8 mouse cellular contexts compared by ENCODE assay signal in the genomic region with DNA sequence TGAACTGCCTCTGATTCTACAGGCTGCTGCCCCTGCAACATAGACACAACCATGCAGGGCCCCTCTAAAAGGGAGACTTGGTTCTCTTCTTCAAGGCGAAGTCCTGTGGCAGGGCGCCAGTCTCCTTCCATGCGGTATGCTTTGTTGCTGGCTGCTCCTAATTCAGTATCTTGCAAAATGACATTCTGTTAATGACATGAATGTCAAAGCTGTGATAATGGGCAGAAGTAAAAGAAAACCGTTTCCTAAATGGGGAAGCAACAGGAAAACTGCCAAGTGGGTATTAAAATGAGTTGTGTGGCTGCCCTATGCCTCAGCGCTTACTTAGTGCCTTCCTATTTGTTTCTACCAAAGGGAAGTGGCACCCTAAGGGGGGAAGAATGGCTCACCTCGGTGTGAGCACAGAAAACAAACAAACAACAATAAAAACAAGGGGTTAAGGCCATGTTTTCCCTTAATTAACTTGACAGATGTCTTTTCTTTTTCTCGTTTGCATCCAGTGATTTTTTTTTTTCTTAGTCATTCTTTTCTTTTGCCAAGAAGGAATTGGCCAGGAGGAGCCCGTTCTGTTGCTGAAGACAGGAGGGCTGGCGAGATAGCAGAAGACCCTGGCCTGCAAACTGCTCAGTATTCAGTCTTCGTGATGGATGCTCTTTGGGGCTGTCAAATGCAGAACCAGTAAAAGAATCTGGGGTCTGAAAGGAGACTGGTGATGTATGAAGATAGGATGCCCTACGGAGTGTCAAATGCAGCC.
DNase-seq lines count a peak whose midpoint lies in the region; ATAC-seq and TF ChIP-seq lines count a peak whose summit lies in the region.

No protein-coding gene starts in this region.

- no peak for ATAC-seq in midbrain, postnatal 0 days (ENCODE audit: low FRiP score)

- H3K9me3 ChIP-seq in midbrain, postnatal 0 days (ENCODE audit: low read length), result no peaks in the 10 kb centered on the region

- peak; percentile 94 for DNase-seq in heart, adult 11 months
- DNase-seq in heart, postnatal 25 days (ENCODE audit: low spot score), result no peak
- peak; percentile 70 for DNase-seq in Muller cell, postnatal 12 days (ENCODE audit: inconsistent ontology term)
- peak; percentile 40 for DNase-seq in heart, adult 8-10 months (ENCODE audit: low spot score)
- DNase-seq in kidney, postnatal 14 days, result peak; percentile 52
- DNase-seq in midbrain, postnatal 0 days (ENCODE audit: low spot score), result peak; percentile 63
- DNase-seq in spleen, postnatal 14 days (ENCODE audit: low spot score in 2 of 2), result no peak
- DNase-seq in urinary bladder, postnatal 25 days (ENCODE audit: low spot score), result no peak

- no peak for TF ChIP-seq CTCF in midbrain, postnatal 0 days (IDR thresholded peaks at IDR 0.05)

- H3K36me3 ChIP-seq in midbrain, postnatal 0 days (ENCODE audit: insufficient read depth, low read length), result no peaks in the 10 kb centered on the region

- H3K9ac ChIP-seq in midbrain, postnatal 0 days (replicated peaks; ENCODE audit: low read length, poor library complexity, severe bottlenecking), result no peak overlapping the region

- no peak overlapping the region for H3K4me3 ChIP-seq in midbrain, postnatal 0 days (ENCODE audit: low read depth, low read length)

- no peaks in the 10 kb centered on the region; the same call in 1 of the 2 replicates for H3K4me1 ChIP-seq in midbrain, postnatal 0 days (ENCODE audit: insufficient read depth, low read length)

- 45% methylated on average over 11 of the region's 11 CpGs for WGBS in midbrain, postnatal 0 days

- H3K4me2 ChIP-seq in midbrain, postnatal 0 days (ENCODE audit: low read depth, low read length, poor library complexity, severe bottlenecking), result no peak overlapping the region

- 0 out of 2 replicates have a peak overlapping the region, but pooled peaks have one; percentile 3 for H3K27ac ChIP-seq in midbrain, postnatal 0 days (ENCODE audit: low read depth, low read length)

- no peaks in the 10 kb centered on the region for H3K27me3 ChIP-seq in midbrain, postnatal 0 days (ENCODE audit: insufficient read depth, low read length)

- intact Hi-C loops in heart, postnatal 25 days (cut with DNase I), result loop anchor here (5.0 kb wide), 1 partner anchor 54 kb away; no protein-coding TSS in a partner anchor

Comparison
In these comparisons a context has a peak if more than half of its experiments do, and no peak if none do; other contexts are left out.
1. DNase-seq: peak in heart, adult 11 months (single experiment), Muller cell, postnatal 12 days (single experiment), heart, adult 8-10 months (single experiment), kidney, postnatal 14 days (single experiment) and midbrain, postnatal 0 days (single experiment); none in heart, postnatal 25 days (single experiment), spleen, postnatal 14 days (0 of 2) and urinary bladder, postnatal 25 days (single experiment).